Mouse (Mus musculus) midbrain, embryonic 14.5 days (tissue): Measurements from ENCODE around the gene Slc8a3. TPM values are rescaled to one million over a fixed set of nuclear protein-coding genes. Genes with fewer than 3 reads are reported as not detected.

ENCODE experiments used
- ATAC-seq: fragments of 200-750 bp; cut with Nextera tagmentation; 2 replicates; pipeline ENCODE4 v1.8.0; 2017; ENCODE audit warnings: moderate number of reproducible peaks, moderate library complexity; ENCODE audit not compliant: low FRiP score, low TSS enrichment
- DNase-seq: peaks from one replicate; pipeline ENCODE4 v3.0.0-alpha.2; 2015
- H3K27ac ChIP-seq: fragments of 300-500 bp; sonication (generic); replicated peaks from 2 replicates; pipeline ENCODE4 v1.5.1; 2014; ENCODE audit warnings: mild to moderate bottlenecking, low read depth, low read length, moderate library complexity
- H3K27me3 ChIP-seq: fragments of 300-500 bp; sonication (generic); 2 replicates; pipeline ENCODE4 v1.6.1; 2014; ENCODE audit warnings: low read length, control low read depth, mixed read lengths; ENCODE audit not compliant: control insufficient read depth, insufficient read depth
- H3K36me3 ChIP-seq: fragments of 300-500 bp; sonication (generic); 2 replicates; pipeline ENCODE4 v1.6.1; 2014; ENCODE audit warnings: low read length, control low read depth; ENCODE audit not compliant: control insufficient read depth, insufficient read depth
- H3K4me1 ChIP-seq: fragments of 300-500 bp; sonication (generic); 2 replicates; pipeline ENCODE4 v1.6.1; 2014; ENCODE audit warnings: mild to moderate bottlenecking, antibody characterized with exemption, low read length, control low read depth; ENCODE audit not compliant: control insufficient read depth, insufficient read depth
- H3K4me2 ChIP-seq: fragments of 300-500 bp; sonication (generic); 2 replicates; pipeline ENCODE4 v1.6.1; 2014; ENCODE audit warnings: mild to moderate bottlenecking, low read length, moderate library complexity
- H3K4me3 ChIP-seq: fragments of 300-500 bp; sonication (generic); replicated peaks from 2 replicates; pipeline ENCODE4 v1.5.1; 2014; ENCODE audit warnings: low read depth, low read length
- H3K9ac ChIP-seq: fragments of 300-500 bp; sonication (generic); replicated peaks from 2 replicates; pipeline ENCODE4 v1.6.1; 2014; ENCODE audit warnings: mild to moderate bottlenecking, low read length, moderate library complexity
- H3K9me3 ChIP-seq: fragments of 300-500 bp; sonication (generic); 2 replicates; pipeline ENCODE4 v1.6.1; 2016; ENCODE audit warnings: low read length, control low read depth, mixed read lengths; ENCODE audit not compliant: control insufficient read depth
- WGBS: fragments of 180-500 bp; shearing (Covaris S2); extraction: QIAGEN DNeasy Blood & Tissue Kit; methylation state at CpG from one replicate; pipeline ENCODE4 v1.1.7; 2014; 5-methylcytosine and 5-hydroxymethylcytosine counted together
- polyA plus RNA-seq: library from polyadenylated mRNA; unstranded; fragments of >200 nt; fragmentation: Nextera tagmentation; extraction: Ambion mirVana; gene quantifications from 2 replicates; pipeline ENCODE4 v1.2.1, GENCODE M21; 2014

Slc8a3 gene
- polyA plus RNA-seq, 1 experiment from 2014 or later: 6.1 TPM

DNA sequence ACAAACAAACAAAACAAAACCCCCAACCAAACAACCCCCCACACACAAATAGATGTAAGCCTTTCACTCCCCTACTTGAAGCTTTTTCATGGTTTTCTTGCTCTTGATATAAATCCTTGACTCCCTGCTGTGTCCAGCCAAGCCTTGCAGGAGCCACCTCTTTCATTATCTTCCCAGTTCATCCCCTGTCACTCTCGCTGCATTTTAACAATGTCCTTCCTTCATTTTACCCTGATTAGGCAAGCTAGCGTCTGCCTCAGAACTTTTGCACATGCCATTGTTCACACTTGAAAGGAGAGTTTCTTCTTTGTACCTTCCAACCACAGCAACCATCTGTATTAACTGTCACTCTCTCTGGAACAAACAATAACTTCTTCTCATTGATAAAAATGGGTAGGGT lies 15.2 kb downstream of the Slc8a3 start:
- Histone ChIP-seq H3K27me3 (no peaks in the 10 kb centered on the region), H3K9me3 (no peaks in the 10 kb centered on the region), H3K4me1 (no peaks in the 10 kb centered on the region), H3K9ac (no peak overlapping the region), H3K4me2 (no peak overlapping the region), H3K27ac (no peak overlapping the region), H3K36me3 (0 out of 2 replicates have a peak, but pooled peaks cover 5% of the 10 kb centered on the region), H3K4me3 (no peak overlapping the region)
- DNase-seq (no peak), ATAC-seq (no peak)
- 1% methylated on average over 2 of the region's 2 CpGs for WGBS

DNA sequence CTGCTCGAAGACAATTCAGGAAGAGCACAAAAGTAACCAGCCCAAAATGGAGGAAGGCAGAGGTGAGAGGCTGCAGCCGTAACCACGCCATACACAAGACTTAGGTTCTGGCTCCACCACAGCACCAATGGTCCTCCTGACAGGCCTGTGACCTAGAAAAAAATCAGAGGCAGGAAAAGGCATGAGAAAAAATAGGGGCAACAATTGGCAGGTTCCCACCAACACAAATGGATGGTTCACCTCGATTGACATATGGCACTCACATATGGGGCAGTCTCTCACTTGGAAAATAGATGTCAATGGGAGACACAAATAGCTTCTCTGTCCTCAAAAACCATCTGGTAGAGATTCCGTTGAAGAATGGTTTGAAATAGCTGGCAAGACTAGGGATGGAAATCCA lies 17.0 kb downstream of the Slc8a3 start:
- ATAC-seq (no peak), DNase-seq (no peak)
- Histone ChIP-seq H3K36me3 (0 out of 2 replicates have a peak, but pooled peaks cover 5% of the 10 kb centered on the region), H3K4me1 (no peaks in the 10 kb centered on the region), H3K4me2 (no peak overlapping the region), H3K4me3 (no peak overlapping the region), H3K27ac (no peak overlapping the region), H3K27me3 (no peaks in the 10 kb centered on the region), H3K9ac (no peak overlapping the region), H3K9me3 (no peaks in the 10 kb centered on the region)
- WGBS: 93% methylated on average over 5 of the region's 5 CpGs

GRCm38 (mm10) chr12:81303626-81304025 lies 29.4 kb downstream of the Slc8a3 start:
- WGBS: 82% methylated on average over 5 of the region's 5 CpGs
- Histone ChIP-seq H3K27me3 (no peaks in the 10 kb centered on the region), H3K4me1 (no peaks in the 10 kb centered on the region), H3K4me3 (no peak overlapping the region), H3K9ac (no peak overlapping the region), H3K4me2 (no peak overlapping the region), H3K27ac (no peak overlapping the region), H3K36me3 (no peaks in the 10 kb centered on the region), H3K9me3 (no peaks in the 10 kb centered on the region)
- ATAC-seq (no peak), DNase-seq (no peak)

DNA sequence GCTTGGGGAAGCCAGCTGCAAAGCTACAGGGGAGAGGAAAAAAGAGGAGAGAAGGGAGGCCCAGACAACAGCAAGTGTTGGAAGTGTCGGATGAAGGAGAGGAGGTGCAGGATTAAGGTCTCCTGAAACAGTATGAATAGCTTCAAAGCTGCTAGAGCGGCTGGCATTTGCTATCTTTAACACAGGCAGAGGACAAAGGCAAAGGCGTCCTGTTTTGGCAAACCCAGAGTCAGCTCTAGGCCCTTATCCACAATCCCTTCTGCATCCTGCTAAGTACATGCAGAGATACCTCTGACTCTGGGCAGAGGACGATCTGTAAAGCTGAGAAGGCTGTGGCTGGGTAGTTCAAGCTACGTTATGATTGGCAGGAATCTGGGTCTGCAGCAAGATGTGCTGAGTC lies 38.4 kb downstream of the Slc8a3 start:
- no peak overlapping the region for H3K27ac ChIP-seq
- no peaks in the 10 kb centered on the region for H3K27me3 ChIP-seq
- H3K9ac ChIP-seq: no peak overlapping the region
- no peak for DNase-seq
- H3K4me2 ChIP-seq: no peak overlapping the region
- no peaks in the 10 kb centered on the region for H3K36me3 ChIP-seq
- H3K4me3 ChIP-seq: no peak overlapping the region
- no peaks in the 10 kb centered on the region for H3K4me1 ChIP-seq
- ATAC-seq: no peak
- no peaks in the 10 kb centered on the region for H3K9me3 ChIP-seq
- 17% methylated on average over 5 of the region's 5 CpGs for WGBS

- DNase-seq (no peak), ATAC-seq (no peak)
- 68% methylated on average over 2 of the region's 2 CpGs for WGBS
- Histone ChIP-seq H3K9me3 (no peaks in the 10 kb centered on the region), H3K9ac (no peak overlapping the region), H3K4me2 (no peak overlapping the region), H3K4me3 (no peak overlapping the region), H3K36me3 (no peaks in the 10 kb centered on the region), H3K4me1 (peaks cover 9% of the 10 kb centered on the region), H3K27me3 (no peaks in the 10 kb centered on the region), H3K27ac (no peak overlapping the region)
These were observed 54.9 kb downstream of the Slc8a3 start for GRCm38 (mm10) chr12:81278031-81278430.

- Histone ChIP-seq H3K4me3 (no peak overlapping the region), H3K27ac (no peak overlapping the region), H3K9ac (no peak overlapping the region), H3K9me3 (no peaks in the 10 kb centered on the region), H3K36me3 (no peaks in the 10 kb centered on the region), H3K27me3 (no peaks in the 10 kb centered on the region), H3K4me1 (peaks cover 9% of the 10 kb centered on the region), H3K4me2 (no peak overlapping the region)
- ATAC-seq (no peak), DNase-seq (no peak)
- 81% methylated on average over 4 of the region's 4 CpGs for WGBS
These were observed 58.4 kb downstream of the Slc8a3 start for GRCm38 (mm10) chr12:81274616-81275015.

GRCm38 (mm10) chr12:81273333-81273732 lies 59.6 kb downstream of the Slc8a3 start:
- no peak overlapping the region for H3K4me2 ChIP-seq
- H3K9ac ChIP-seq: no peak overlapping the region
- WGBS: 9% methylated on average over 3 of the region's 3 CpGs
- ATAC-seq: peak; percentile 60; the same call in 1 of the 2 replicates
- H3K27me3 ChIP-seq: no peaks in the 10 kb centered on the region
- no peaks in the 10 kb centered on the region for H3K36me3 ChIP-seq
- DNase-seq: peak; percentile 82
- peaks cover 9% of the 10 kb centered on the region for H3K4me1 ChIP-seq
- no peak overlapping the region for H3K4me3 ChIP-seq
- no peaks in the 10 kb centered on the region for H3K9me3 ChIP-seq
- peak overlapping the region; percentile 47; the same call in 1 of the 2 replicates for H3K27ac ChIP-seq

- Histone ChIP-seq H3K4me1 (peaks cover 9% of the 10 kb centered on the region), H3K36me3 (no peaks in the 10 kb centered on the region), H3K9ac (no peak overlapping the region), H3K4me3 (no peak overlapping the region), H3K9me3 (no peaks in the 10 kb centered on the region), H3K4me2 (no peak overlapping the region), H3K27me3 (no peaks in the 10 kb centered on the region), H3K27ac (no peak overlapping the region)
- DNase-seq: no peak
- no peak for ATAC-seq
- 88% methylated on average over 5 of the region's 5 CpGs for WGBS
These were observed 63.7 kb downstream of the Slc8a3 start for GRCm38 (mm10) chr12:81269246-81269645.

GRCm38 (mm10) chr12:81262821-81263220 lies 70.2 kb downstream of the Slc8a3 start:
- 93% methylated on average over 6 of the region's 6 CpGs for WGBS
- no peaks in the 10 kb centered on the region for H3K36me3 ChIP-seq
- ATAC-seq (no peak), DNase-seq (no peak)
- H3K9me3 ChIP-seq: no peaks in the 10 kb centered on the region
- no peaks in the 10 kb centered on the region for H3K4me1 ChIP-seq
- H3K27me3 ChIP-seq: no peaks in the 10 kb centered on the region
- no peak overlapping the region for H3K27ac ChIP-seq
- no peak overlapping the region for H3K9ac ChIP-seq
- H3K4me3 ChIP-seq: no peak overlapping the region
- H3K4me2 ChIP-seq: no peak overlapping the region
